Mouse (Mus musculus): Measurements from ENCODE around the gene P2rx3. TPM values are rescaled to one million over a fixed set of nuclear protein-coding genes. Genes with fewer than 3 reads are reported as not detected.
A peak's percentile ranks its signal among the peaks of the same experiment; 100 is the strongest.

The P2rx3 gene
- polyA plus RNA-seq, 2 experiments: 0.17 to 0.22 TPM

DNA sequence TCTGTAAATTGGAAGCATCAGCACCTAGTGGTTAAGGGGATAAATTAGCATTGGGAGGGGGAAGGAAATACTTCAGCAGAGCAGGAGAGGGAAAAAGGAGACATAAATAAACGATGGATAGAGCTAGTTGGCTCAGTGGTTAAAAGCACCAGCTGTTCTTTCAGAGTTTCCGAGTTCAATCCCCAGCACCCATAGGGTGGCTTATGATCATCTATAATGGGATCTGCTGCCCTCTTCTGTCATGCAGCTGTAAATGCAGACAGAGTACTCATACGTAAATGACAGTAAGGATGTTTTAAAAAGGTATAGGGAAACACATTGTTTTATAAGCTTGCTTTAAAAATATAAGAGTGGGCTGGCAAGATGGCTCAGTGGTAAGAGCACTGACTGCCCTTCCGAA, 29.5 kb downstream of the P2rx3 start:
- Histone ChIP-seq H3K27me3 (ENCODE audit: control insufficient read depth, insufficient read depth, low read length) (no peaks in the 10 kb centered on the region), H3K4me3 (ENCODE audit: insufficient read depth in 1 of 2, low read depth in 2 of 2, low read length in 2 of 2) (no peak overlapping the region), H3K9ac (replicated peaks) (no peak overlapping the region), H3K36me3 (replicated peaks; ENCODE audit: control insufficient read depth, insufficient read depth, low read depth) (no peaks in the 10 kb centered on the region), H3K4me2 (ENCODE audit: low read depth) (no peak overlapping the region), H3K27ac (no peak overlapping the region), H3K9me3 (ENCODE audit: control insufficient read depth, low read length) (no peaks in the 10 kb centered on the region), H3K4me1 (replicated peaks; ENCODE audit: control insufficient read depth in 2 of 2, insufficient read depth in 2 of 2, low read length in 1 of 2) (peaks cover 31 to 34% of the 10 kb centered on the region in 2 experiments)
- TF ChIP-seq EP300 (IDR thresholded peaks at IDR 0.05; ENCODE audit: low read depth) (no peak), CTCF (IDR thresholded peaks at IDR 0.05; ENCODE audit: low read depth) (peak; percentile 78)
- no peak for ATAC-seq (ENCODE audit: insufficient read depth)
- WGBS (ENCODE audit: insufficient replicate concordance): 18% methylated on average over 4 of the region's 4 CpGs
- peak; percentile 37 to 43 (median 41) for DNase-seq (ENCODE audit: low read depth in 3 of 3, low spot score in 3 of 3)

DNA sequence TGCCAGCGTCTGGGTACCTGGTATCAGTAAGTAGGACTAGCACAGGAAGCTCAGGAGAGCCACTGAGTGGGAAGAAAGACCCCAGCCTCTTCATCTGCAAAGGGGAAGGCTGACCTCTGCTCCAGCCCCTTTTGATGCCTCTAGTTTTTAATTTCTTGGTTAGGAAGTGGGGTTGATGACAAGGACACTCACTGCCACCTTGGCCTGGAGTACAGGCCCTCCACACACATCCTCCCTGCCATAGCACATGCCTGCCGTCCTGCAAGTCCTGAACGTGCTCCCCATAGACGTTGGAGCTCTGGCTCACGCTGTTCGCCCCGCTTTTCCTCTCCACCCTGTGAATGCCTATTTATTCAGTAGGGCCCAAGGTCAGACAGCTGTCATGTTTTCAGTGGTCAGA, 30.7 kb downstream of the P2rx3 start:
- Histone ChIP-seq H3K27me3 (ENCODE audit: control insufficient read depth, insufficient read depth, low read length) (no peaks in the 10 kb centered on the region), H3K27ac (no peak overlapping the region), H3K36me3 (replicated peaks; ENCODE audit: control insufficient read depth, insufficient read depth, low read depth) (no peaks in the 10 kb centered on the region), H3K4me1 (replicated peaks; ENCODE audit: control insufficient read depth in 2 of 2, insufficient read depth in 2 of 2, low read length in 1 of 2) (peaks cover 22 to 24% of the 10 kb centered on the region in 2 experiments), H3K9ac (replicated peaks) (no peak overlapping the region), H3K4me3 (ENCODE audit: insufficient read depth in 1 of 2, low read depth in 2 of 2, low read length in 2 of 2) (no peak overlapping the region), H3K4me2 (ENCODE audit: low read depth) (no peak overlapping the region), H3K9me3 (ENCODE audit: control insufficient read depth, low read length) (no peaks in the 10 kb centered on the region)
- WGBS (ENCODE audit: insufficient replicate concordance): 77% methylated on average over 7 of the region's 7 CpGs
- ATAC-seq (ENCODE audit: insufficient read depth) (no peak), DNase-seq (ENCODE audit: low read depth in 3 of 3, low spot score in 3 of 3) (no peak)
- TF ChIP-seq EP300 (IDR thresholded peaks at IDR 0.05; ENCODE audit: low read depth) (no peak), CTCF (IDR thresholded peaks at IDR 0.05; ENCODE audit: low read depth) (no peak)

DNA sequence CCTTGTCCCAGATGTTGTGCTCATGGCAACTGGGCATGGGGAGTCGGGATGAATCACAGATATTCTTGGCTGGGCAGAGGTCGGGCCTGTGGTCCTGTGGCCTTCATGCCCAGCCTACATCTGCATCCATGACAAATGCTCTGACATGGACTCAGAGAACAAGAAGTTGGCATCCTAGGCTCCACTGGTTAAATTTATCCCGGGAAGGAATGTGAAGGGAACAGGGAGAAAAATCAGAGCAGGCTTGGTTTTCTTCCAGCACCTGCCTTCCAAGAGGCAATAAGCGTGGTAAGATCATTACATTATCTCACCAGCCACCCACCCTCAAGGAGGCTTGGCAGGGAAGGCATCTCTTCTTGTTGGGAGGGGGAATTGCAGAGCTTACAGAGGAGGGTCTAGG, 32.9 kb downstream of the P2rx3 start:
- no peak for DNase-seq (ENCODE audit: low read depth in 3 of 3, low spot score in 3 of 3)
- H3K36me3 ChIP-seq (replicated peaks; ENCODE audit: control insufficient read depth, insufficient read depth, low read depth): no peaks in the 10 kb centered on the region
- H3K27me3 ChIP-seq (ENCODE audit: control insufficient read depth, insufficient read depth, low read length): no peaks in the 10 kb centered on the region
- H3K4me2 ChIP-seq (ENCODE audit: low read depth): no peak overlapping the region
- TF ChIP-seq EP300 (IDR thresholded peaks at IDR 0.05; ENCODE audit: low read depth) (no peak), CTCF (IDR thresholded peaks at IDR 0.05; ENCODE audit: low read depth) (no peak)
- WGBS (ENCODE audit: insufficient replicate concordance): 58% methylated on average over 4 of the region's 4 CpGs
- no peak overlapping the region for H3K9ac ChIP-seq (replicated peaks)
- no peak overlapping the region for H3K4me3 ChIP-seq (ENCODE audit: insufficient read depth in 1 of 2, low read depth in 2 of 2, low read length in 2 of 2)
- H3K9me3 ChIP-seq (ENCODE audit: control insufficient read depth, low read length): no peaks in the 10 kb centered on the region
- ATAC-seq (ENCODE audit: insufficient read depth): no peak
- H3K27ac ChIP-seq: no peak overlapping the region
- H3K4me1 ChIP-seq (replicated peaks; ENCODE audit: control insufficient read depth in 2 of 2, insufficient read depth in 2 of 2, low read length in 1 of 2): peaks cover 17 to 19% of the 10 kb centered on the region in 2 experiments

GRCm38 (mm10) chr2:85002575-85002974, 34.7 kb downstream of the P2rx3 start:
- Histone ChIP-seq H3K9ac (replicated peaks) (no peak overlapping the region), H3K27ac (no peak overlapping the region), H3K4me1 (replicated peaks; ENCODE audit: control insufficient read depth in 2 of 2, insufficient read depth in 2 of 2, low read length in 1 of 2) (peaks cover 19 to 21% of the 10 kb centered on the region in 2 experiments), H3K4me2 (ENCODE audit: low read depth) (no peak overlapping the region), H3K9me3 (ENCODE audit: control insufficient read depth, low read length) (no peaks in the 10 kb centered on the region), H3K36me3 (replicated peaks; ENCODE audit: control insufficient read depth, insufficient read depth, low read depth) (no peaks in the 10 kb centered on the region), H3K4me3 (ENCODE audit: insufficient read depth in 1 of 2, low read depth in 2 of 2, low read length in 2 of 2) (no peak overlapping the region), H3K27me3 (ENCODE audit: control insufficient read depth, insufficient read depth, low read length) (no peaks in the 10 kb centered on the region)
- no peak for ATAC-seq (ENCODE audit: insufficient read depth)
- 85% methylated on average over 8 of the region's 8 CpGs for WGBS (ENCODE audit: insufficient replicate concordance)
- no peak for TF ChIP-seq CTCF (IDR thresholded peaks at IDR 0.05; ENCODE audit: low read depth)
- no peak for DNase-seq (ENCODE audit: low read depth in 3 of 3, low spot score in 3 of 3)

DNA sequence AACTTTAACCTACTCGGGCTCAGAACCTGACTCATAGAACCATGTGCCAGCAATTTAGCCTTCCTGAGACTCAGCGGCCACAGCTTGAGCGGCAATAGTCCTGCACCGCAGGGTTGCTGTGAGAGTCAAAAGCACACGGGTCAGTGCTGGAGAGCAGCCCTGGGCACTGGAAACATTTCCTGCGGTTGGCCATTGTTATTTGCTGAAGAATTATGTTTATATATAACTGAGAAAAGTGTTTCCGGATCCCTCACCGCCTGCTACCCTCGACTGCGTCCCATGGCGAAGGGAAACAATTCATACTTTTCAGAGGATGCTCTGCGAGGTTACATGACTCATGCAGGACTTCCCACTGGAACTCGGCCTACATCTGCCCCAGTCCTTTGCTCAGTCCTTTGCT, 35.8 kb downstream of the P2rx3 start:
- no peak for DNase-seq (ENCODE audit: low read depth in 3 of 3, low spot score in 3 of 3)
- Histone ChIP-seq H3K9ac (replicated peaks) (no peak overlapping the region), H3K4me3 (ENCODE audit: insufficient read depth in 1 of 2, low read depth in 2 of 2, low read length in 2 of 2) (no peak overlapping the region), H3K36me3 (replicated peaks; ENCODE audit: control insufficient read depth, insufficient read depth, low read depth) (no peaks in the 10 kb centered on the region), H3K9me3 (ENCODE audit: control insufficient read depth, low read length) (no peaks in the 10 kb centered on the region), H3K4me1 (replicated peaks; ENCODE audit: control insufficient read depth in 2 of 2, insufficient read depth in 2 of 2, low read length in 1 of 2) (peaks cover 22 to 26% of the 10 kb centered on the region in 2 experiments), H3K27me3 (ENCODE audit: control insufficient read depth, insufficient read depth, low read length) (no peaks in the 10 kb centered on the region), H3K4me2 (ENCODE audit: low read depth) (no peak overlapping the region), H3K27ac (no peak overlapping the region)
- TF ChIP-seq EP300 (IDR thresholded peaks at IDR 0.05; ENCODE audit: low read depth): no peak
- TF ChIP-seq CTCF (IDR thresholded peaks at IDR 0.05; ENCODE audit: low read depth): no peak
- no peak for ATAC-seq (ENCODE audit: insufficient read depth)
- WGBS (ENCODE audit: insufficient replicate concordance): 63% methylated on average over 13 of the region's 13 CpGs
